Mouse (Mus musculus) embryo, embryonic 11.5 days (tissue): ENCODE measurements around the gene Tnip2.

Source experiments
- DNase-seq: peaks from one replicate; pipeline ENCODE4 v3.0.0-alpha.2; 2012; ENCODE audit warnings: low read depth, low spot score

The Tnip2 gene

GRCm38 (mm10) chr5:34461294-34461693 is 52.5 kb downstream of the Tnip2 start:
- DNase-seq: no peak

- no peak for DNase-seq
These were observed 54.8 kb downstream of the Tnip2 start for GRCm38 (mm10) chr5:34458994-34459393.

- DNase-seq: no peak
These were observed 67.6 kb downstream of the Tnip2 start for GRCm38 (mm10) chr5:34446207-34446606.
